Mouse (Mus musculus) c-Kit-positive CD71-negative TER-119-negative erythroid progenitor cells, embryonic 14.5 days (primary cell): Measurements from ENCODE around the gene Cuedc1.

Source experiments
- DNase-seq: peaks from one replicate; pipeline ENCODE4 v3.0.0-alpha.2; 2013; ENCODE audit warnings: low read depth

Gene Cuedc1

DNA sequence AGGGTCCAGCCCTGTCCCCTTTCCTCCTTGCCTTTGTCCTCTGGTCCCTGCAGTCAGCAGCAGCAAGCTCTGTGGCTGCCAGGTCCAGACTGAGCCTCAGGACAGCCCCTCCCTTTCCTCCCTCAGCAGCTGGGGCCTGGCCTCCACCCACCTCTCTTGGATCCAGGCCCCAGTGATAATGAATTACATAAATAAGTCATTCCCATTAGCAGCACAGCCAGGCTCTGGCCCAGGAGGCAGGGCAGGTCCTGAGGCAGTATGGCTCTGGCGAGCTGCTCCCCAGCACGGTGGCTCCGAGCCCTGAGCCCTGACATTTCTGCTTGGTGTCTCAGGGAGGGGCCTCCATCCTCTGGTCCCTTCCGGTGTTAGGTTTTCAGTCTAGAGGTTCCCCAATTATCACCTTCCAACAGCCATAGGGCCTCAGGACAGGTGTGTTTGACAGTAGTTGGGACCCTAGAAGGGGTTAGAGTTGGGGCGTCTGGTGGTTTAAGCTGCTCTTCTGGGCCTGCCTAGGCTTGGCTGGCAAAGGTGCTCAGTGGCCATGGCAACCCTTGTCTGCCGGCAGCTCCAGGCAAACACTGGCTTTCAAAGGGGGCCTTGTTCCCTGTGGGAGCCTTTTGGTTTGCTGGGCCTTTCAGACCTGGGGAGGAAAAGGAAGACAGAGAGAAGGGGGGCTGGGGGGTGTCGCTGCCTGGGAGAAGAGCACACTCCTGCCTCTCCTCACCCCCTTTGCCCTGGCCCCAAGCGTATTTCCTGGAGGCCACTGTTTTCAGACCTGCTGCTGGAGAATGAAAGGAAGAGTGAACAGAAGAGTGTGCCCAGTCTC lies 21.2 kb downstream of the Cuedc1 start:
- no peak for DNase-seq

GRCm38 (mm10) chr11:88122545-88122944 lies 24.7 kb downstream of the Cuedc1 start:
- DNase-seq = no peak

DNA sequence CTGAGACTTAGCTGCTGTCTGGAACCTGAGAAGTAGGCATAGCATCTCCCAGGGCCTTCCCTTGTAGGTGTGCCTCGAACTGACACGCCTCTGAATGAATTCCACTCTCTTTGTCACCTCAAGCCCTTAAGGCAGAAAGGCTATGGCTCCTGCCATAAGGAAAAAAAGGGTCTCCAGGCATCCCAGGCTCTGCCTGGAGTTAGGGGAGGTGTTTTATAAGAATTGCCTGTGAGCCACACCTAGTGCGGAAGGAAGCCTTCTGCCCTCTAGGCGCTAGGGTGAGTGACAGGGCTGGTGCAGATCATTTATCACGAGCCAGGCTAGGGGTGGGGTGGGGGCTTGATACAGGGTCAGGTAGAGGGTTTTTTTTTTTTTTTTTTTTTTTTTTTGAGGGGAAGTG lies 25.2 kb downstream of the Cuedc1 start:
- DNase-seq = no peak

DNA sequence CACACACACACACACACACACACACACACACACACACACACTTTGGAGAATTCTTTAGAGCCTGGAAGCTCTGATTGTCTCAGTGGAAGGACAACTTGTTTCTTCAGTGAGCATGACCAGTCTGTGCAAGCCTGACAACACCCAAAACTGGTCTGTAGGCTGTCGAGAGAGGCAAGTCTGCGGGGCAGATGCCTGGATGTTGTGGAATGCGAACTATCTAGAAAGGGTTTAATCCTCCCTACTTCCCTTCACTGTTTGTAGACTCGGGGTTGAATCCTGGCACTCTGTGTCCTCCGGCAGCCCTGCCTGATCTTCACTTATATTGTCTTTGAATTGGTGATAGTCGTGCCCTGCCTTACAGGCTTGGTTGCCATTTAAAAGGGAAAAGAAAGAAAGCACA lies 25.9 kb downstream of the Cuedc1 start:
- DNase-seq = no peak

- no peak for DNase-seq
These were observed 27.6 kb downstream of the Cuedc1 start for GRCm38 (mm10) chr11:88125483-88125882.

DNA sequence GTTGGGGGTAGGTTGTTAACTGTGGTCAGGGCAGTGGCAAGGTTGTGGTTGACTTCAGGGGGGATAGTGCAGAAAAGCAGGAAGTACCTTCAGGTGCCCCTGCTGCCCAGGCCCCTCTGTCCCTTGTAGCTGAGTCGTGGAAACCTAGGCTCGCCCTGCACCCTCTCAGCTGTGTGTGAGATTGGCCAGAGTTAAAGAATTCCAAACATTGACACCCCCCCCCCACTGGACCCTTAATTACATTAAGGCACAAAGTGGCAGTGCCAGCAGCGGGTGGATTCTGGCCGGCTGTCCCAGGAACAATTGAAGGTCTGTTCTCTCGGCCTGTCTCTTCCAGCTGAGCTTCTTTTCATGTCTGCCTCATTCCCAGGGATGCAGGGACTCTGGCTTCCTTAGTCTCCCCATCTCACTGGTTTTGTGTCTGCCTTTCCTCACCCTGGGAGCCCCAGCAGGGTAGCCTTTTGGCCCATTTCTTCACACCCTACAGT lies 28.5 kb downstream of the Cuedc1 start:
- no peak for DNase-seq

- no peak for DNase-seq
These were observed 30.6 kb downstream of the Cuedc1 start for GRCm38 (mm10) chr11:88128461-88128860.

DNA sequence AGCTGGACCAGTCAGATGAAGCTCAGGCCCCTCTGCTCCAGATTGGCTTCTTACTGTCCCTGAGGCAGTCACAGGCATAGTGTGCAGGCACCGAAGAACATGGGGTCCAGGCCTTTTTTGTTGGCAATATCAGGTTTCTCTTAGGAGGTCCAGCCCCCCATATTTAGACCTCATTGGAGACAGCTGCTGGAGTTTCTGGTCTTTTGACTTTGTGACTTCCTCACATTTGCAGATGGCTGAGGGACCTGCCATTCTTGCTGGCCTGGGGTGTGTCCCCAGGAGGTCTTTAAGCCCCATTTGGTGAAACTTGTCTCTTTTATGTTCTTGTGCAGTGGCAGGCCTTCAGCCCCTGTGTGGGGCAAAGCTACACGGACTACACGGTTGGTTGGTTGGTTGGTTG lies 31.4 kb downstream of the Cuedc1 start:
- DNase-seq = no peak

DNA sequence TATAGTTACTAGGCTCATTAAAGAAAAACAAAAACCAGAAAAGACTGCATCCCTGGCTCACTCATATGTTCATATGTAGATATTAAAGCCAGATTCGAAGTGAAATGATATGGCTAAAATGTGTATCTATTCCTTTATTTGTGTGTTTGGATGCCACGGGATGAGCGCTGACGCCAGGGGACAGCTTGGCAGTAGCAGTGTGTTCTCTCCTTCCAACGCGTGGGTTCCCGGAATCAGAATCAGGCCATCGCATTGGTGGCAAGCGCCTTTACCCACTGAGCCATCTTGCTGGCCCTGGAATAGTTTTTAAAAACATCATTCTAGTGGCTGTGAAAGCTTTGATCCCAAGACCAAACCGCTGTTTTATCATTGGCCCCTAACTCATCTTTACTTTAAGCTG lies 32.1 kb downstream of the Cuedc1 start:
- no peak for DNase-seq

DNA sequence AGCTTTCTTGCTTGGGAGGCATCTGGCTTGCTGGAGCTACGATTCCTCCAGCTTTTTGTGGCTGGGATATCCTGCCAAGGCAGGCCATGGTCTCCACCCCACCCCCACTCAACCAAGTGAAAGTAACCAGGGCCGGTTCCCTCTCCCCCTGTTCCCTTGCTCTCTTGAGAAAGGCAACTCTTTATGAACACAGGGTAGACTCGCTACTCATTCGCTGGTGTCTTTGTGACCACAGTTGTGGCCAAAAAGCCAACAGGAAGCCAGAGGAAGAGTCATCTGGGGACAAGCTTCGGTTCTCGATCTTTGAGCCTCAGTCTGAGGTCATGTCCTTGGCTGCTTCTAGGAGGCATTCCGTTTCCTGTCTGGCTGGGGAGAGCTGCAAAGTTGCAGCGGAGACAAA lies 34.0 kb downstream of the Cuedc1 start:
- peak; percentile 61 for DNase-seq

DNA sequence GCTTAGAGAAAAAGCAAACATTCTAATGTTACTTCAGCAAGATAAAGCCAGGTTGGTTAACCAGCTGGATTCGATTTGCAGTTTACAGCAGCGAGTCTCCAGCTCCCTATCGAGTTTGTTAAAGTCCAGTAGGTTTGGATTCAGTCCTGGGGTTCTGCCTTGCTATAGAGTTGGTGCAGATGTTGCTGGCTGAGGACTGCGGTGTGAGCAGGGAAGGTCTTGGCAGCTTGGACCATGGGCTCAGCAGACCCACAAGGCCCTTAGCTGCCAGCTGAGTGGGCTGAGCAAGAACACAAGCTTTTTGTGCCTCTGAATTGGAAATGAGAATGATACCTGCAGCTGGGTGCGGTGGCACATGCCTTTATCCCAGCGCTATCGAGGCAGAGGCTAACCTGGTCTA lies 37.4 kb downstream of the Cuedc1 start:
- no peak for DNase-seq

GRCm38 (mm10) chr11:88137814-88138425 lies 40.1 kb downstream of the Cuedc1 start:
- no peak for DNase-seq

DNA sequence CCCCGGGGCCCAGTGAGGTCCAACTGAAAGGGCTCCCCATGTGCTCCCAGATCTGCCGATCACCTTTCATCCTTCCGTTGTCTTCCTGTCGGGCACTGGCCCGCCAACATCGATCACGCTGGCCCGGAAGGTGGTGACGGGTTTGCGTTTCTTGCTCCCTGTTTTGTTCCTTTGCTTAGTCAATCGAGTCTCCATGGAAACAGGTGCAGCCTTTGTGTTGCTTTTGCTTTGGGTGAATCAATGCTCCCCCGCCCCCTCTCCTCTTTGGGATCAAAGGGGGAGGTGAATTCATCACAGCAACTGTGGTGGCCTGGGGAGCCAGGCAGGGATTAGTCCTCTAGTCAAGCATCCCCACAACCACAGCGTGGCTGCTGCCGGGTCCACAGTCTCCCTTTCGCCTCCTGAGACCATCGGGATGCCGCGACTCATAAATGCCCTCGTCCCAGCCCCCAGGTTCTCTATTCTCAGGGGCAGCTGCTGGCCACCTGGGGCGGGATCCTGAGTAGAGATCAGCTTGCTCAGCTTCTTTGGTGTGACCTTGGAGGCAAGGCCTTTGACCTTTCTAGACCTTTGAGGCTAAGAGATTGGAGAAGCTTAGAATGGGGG lies 41.5 kb downstream of the Cuedc1 start:
- DNase-seq = no peak

- DNase-seq = no peak
These were observed 42.5 kb downstream of the Cuedc1 start for GRCm38 (mm10) chr11:88140066-88141060.

DNA sequence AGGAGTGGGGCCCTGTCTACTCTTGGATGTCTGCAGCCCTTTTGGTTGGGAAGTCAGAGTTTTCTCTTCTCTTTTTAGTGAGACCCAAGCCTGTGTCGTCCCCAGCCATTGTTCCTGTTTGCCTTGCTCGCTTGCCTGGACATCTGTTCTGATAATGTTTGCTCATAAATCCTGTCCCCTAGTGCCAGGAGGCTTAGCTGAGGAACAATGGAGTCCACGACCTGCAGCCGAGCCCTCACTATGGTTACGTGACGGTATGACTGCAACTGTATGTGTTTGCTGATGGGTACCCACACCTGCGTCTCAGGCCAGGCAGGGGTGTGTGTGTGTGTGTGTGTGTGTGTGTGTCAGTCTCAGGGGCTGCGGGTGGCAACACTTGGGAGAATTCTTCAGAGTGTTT lies 44.5 kb downstream of the Cuedc1 start:
- DNase-seq = no peak

DNA sequence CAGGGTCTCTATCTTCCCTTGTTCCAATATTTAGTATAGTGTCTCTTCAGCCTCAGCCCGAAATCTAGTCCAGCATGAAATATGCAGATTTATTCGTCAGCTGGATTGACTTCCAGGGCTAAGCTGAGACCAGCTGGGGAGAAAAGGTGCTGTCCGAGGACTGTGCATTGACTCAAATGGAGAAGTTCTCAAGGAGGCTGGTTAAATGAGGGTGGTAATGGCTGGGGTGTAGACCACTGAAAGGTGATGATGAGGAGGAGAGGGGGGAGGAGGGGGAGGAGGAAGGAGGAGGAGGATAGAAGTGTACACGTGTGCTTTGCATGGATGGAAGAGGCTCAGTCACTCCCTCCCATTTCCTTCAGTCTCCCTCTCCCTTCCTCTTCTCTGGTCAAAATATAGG lies 46.2 kb downstream of the Cuedc1 start:
- DNase-seq = no peak

DNA sequence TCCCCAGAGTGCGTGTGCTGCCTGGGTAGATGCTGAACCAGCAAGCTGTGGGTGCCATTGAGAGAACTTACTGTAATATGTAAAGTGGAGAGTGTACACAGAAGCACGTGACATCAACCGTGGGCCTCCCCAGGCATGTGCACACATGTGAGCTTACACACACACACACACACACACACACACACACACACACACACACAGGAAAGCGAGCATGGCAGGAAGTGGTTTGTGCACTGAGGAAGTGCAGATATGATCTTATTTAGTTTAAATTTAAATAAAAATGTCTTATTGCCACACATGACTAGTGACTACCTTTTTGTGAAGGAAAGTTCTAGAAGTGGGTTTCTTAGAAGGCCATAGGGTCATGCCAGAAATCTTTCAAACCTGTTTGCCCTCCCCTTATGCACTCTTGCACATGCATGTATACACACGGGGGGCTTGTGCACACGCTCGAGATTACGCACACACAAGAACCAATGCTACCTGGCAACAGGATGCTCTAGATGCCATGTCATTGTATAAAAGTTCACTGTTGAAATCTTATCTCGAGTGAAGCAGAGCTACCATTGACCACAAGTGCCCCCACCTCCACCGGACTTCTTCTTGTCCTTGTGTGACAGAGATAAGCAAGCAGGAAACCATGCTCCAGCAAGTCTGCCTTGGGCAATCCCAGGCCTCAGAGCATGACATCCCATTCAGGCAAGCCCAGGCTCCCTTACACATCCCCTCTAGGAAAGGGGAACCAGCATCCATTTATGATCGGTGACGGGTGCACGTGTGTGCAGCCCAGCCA lies 47.6 kb downstream of the Cuedc1 start:
- DNase-seq = no peak

GRCm38 (mm10) chr11:88146264-88147060 lies 48.6 kb downstream of the Cuedc1 start:
- no peak for DNase-seq

- no peak for DNase-seq
These were observed 49.5 kb downstream of the Cuedc1 start for GRCm38 (mm10) chr11:88147388-88147787.

DNA sequence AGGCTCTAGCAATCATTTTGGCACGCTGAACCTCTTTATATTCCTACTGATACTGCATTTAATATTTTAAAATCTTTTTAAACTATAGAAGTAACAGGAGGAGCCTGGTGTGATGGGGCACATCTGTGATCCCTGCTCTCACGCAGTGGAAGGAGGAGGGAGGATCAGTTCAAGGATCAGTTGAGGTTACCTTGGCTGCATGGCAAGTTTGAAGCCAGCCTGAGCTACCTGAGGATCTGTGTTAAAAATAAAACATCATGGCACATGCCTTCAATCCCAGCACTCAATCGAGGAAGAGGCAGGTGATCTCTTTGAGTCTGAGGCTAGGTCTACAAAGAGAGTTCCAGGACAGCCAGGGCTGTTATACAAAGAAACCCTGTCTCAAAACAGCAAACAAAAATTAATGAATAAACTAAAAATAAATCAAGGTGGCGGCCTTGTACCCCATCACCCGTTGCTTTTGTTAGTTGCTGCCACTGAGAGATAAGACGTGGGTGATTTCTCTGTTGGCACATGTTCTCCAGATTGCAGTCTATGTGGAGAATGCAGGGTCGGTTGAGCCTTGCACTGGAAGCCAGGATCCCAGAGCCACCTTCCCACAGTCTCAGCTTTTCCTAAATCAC lies 50.3 kb downstream of the Cuedc1 start:
- DNase-seq = no peak
